Mouse (Mus musculus) granulocyte monocyte progenitor cell, adult 5-6 weeks (primary cell): ENCODE measurements around the gene Tymp. TPM values are rescaled to one million over a fixed set of nuclear protein-coding genes. Genes with fewer than 3 reads are reported as not detected.

ENCODE experiments used
- ATAC-seq: replicated peaks from 2 replicates; pipeline ENCODE4 v1.8.0; 2016; ENCODE audit warnings: mild to moderate bottlenecking, moderate TSS enrichment, inconsistent platforms; ENCODE audit not compliant: poor library complexity, severe bottlenecking
- total RNA-seq, 2 experiments: library from RNA; stranded (forward) in 1 of 2; stranded (reverse) in 1 of 2; fragments of 200-712, 200-1000 nt in 1 of 2; fragments of >200 nt in 1 of 2; fragmentation: Nextera tagmentation in 1 of 2; gene quantifications; 2 replicates each; pipeline ENCODE4 v1.2.3; 2014 to 2017

Gene Tymp
- total RNA-seq, 2 experiments from 2014 or later, result 1.1 TPM; not detected in 1

DNA sequence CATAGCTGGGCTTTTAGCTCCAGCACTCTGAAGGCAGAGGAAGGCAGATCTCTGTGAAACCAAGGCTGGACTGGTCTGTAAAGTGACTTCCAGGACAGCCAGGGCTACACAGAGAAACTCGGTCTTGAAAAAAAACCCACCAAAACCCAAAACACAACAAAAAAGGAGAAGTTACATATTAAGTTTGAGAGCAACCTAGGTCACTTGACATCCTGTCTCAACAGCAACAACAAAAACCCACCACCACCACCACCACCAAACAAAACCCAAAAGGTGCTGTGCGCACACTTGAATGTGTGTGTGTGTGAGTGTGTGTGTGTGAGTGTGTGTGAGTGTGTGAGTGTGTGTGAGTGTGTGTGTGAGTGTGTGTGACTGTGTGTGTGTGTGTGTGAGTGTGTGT is 37.1 kb downstream of the Tymp start:
- ATAC-seq, result peak; percentile 82

DNA sequence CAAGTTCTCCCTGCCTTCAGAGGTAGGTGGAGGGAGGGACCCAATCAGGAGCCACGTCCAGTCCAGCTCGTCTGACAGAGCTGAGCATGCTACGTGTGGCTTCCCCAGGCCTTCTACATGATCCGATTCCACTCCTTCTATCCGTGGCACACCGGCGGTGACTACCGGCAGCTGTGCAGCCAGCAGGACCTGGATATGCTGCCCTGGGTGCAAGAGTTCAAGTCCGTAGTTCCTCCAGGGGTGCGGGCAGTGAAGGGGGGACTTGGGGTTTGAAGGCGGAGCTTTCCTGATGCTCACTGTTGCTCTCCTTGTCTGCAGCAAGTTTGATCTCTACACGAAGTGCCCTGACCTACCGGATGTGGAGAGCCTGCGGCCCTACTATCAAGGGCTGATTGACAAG is 40.4 kb downstream of the Tymp start:
- no peak for ATAC-seq

DNA sequence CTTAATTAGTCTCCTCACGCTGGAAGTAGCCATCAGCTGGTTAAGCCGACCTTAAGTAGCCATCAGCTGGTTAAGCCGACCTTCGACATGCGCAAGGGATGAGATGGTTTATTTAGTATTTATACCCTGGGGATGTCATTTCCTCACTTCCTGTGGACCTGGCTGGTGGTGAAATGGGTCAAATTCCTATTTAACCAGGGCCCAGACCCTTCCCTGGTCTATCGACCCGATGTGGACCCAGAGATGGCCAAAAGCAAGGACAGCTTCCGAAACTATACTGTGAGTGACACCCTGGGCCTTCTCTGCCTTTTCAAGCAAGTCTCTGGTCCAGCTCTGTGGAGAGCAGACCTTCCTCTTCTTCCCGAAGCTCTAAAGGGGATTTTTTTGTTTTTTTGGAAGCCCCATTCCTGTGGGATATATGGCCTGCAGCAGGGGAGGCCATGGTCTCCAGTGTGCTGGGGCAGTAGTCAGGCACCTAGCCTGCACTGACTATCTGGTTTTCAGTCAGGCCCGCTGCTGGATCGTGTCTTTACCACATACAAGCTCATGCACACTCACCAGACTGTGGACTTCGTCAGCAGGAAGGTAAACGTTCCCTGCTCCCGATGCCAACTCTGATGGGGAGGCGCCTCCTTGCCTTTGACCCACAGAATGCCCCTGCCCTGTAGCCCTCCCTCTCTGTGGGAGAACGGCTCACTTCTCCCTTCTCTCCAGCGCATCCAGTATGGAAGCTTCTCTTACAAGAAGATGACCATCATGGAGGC is 41.9 kb downstream of the Tymp start:
- ATAC-seq, result no peak

DNA sequence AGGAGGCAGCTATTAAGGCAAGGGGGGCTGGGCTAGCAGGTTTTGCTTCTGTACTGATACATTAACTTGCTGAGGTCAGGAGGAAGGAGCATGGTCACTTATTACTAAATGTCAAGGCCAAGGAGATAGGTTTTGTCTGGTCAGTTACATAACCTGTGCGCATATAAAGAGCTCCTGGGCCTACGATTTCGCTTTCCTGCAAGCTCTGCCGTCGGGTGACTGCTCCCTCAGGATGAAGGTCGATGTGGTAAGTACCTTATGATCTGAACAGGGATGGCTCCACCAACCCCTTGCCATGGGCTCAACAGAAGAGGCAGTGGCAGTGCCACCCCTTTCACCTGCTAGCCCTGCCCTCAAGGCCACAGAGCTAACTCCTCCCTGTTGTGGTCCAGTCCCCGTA is 42.6 kb downstream of the Tymp start, which contains the start of gene Miox:
Gene Miox, plus strand, starts transcription at position 128 of the 400 bp plus-strand sequence.
- no peak for ATAC-seq

DNA sequence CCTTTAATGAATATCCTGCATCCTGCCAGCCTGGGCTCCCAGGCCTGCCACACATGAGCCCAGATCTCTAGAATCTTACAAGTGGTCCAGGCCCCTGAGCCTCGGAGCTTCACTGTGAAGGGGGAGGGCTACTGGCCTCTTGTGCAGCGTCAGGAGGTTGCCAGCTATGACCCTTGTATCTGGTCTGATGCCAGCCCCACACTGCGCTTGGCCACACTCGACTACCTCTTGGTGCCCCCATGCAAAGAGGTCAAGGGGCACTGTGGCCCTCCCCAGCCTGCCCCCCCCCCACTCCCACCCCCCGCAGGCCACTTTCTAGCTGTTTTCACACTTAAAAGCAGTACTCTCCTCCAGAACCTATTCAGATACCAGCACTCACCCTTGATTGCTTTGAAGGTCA is 50.4 kb downstream of the Tymp start:
- ATAC-seq, result no peak

DNA sequence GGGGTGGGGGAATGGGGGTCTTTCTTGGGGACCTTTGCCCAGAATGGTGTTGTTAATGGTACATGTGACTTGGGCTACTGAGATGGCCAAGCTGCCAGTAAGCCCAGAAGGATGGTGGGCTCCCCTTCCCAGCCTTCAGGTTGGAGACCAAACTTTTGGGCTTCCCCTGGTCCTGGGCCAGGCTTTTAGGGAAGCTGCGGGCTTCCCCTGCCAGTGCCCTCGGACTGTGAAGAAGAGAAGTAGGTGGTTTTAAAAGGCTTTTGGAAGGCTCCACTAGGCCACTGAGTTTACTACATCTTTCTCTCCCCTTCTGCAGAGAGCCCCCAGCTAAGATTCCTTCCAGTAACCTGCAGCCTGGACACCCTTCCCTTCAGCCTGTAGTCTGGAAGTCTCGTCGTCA is 53.2 kb downstream of the Tymp start:
- peak; percentile 56; the same call in 1 of the 2 replicates for ATAC-seq

DNA sequence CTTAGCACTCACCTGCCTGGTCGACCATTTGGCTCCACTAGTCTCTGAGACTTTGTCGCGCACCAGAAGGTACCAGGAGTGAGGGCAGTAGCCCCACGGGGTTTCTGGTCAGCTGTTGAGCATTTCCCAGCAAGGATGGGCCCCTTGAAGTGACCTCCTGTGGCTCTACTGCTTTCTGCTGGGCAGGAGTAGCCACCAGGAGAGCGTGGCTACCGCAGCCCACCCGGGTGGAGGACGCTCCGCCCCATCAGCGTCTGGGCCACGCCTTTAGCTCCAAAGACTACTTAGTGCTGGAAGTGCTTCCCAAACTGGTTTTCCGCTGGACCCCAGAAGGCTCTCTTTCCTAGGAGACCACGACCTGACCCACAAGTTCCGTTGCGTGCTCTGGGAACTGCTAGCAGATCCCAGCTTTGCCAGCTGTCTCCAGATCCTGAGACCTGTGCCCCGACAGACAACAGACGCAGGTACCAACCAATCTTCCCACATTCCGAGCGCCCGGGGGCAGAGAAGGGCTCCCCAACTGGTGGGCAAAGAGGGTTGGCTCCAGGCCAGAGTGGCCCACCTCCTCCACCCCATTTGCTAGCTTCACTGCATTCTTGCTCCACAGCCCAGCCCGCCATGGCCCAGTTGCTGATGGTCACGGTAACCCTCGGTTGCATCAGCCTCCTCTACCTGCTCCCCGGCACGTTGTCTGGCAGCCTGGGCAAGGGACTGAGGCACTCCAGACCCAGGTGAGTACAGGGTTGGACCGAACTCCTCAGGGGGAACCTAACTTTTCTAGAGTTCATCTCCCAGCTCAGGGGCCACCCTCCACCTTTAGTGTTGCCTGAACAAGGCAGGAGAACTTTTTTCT is 53.9 kb downstream of the Tymp start, which contains the start of gene Adm2:
Gene Adm2, plus strand, starts transcription at position 51 of the 853 bp plus-strand sequence.
- ATAC-seq, result 0 out of 2 replicates have a peak, but pooled peaks have one; percentile 6

Other genes with a start within 250 kb of the Tymp start
- 11.3 and 14.7 TPM in 2 replicates for gene Hdac10, start 248.3 kb downstream of the Tymp start, total RNA-seq (2014; fragmentation: Nextera tagmentation)
- gene Hdac10, start 248.3 kb downstream of the Tymp start, total RNA-seq (2017), result 11.2 and 13.9 TPM in 2 replicates
- not detected in 2 replicates for gene Mapk12, start 236.3 kb downstream of the Tymp start, total RNA-seq (2014; fragmentation: Nextera tagmentation)
- 0.93 TPM in 1 of 2 replicates, not detected in the other for gene Mapk12, start 236.3 kb downstream of the Tymp start, total RNA-seq (2017)
- not detected in 2 replicates for gene Mapk11, start 227.4 kb downstream of the Tymp start, total RNA-seq (2014; fragmentation: Nextera tagmentation)
- not detected in 2 replicates for gene Mapk11, start 227.4 kb downstream of the Tymp start, total RNA-seq (2017)
- gene Plxnb2, start 196.3 kb downstream of the Tymp start, total RNA-seq (2014; fragmentation: Nextera tagmentation), result 19.1 and 23.4 TPM in 2 replicates
- gene Plxnb2, start 196.3 kb downstream of the Tymp start, total RNA-seq (2017), result 11.0 and 14.7 TPM in 2 replicates
- gene Dennd6b, start 180.5 kb downstream of the Tymp start, total RNA-seq (2014; fragmentation: Nextera tagmentation), result 4.3 and 6.1 TPM in 2 replicates
- gene Dennd6b, start 180.5 kb downstream of the Tymp start, total RNA-seq (2017), result 2.5 and 4.7 TPM in 2 replicates
- 9.2 and 10.5 TPM in 2 replicates for gene Ppp6r2, start 165.5 kb downstream of the Tymp start, total RNA-seq (2014; fragmentation: Nextera tagmentation)
- 5.8 and 6.4 TPM in 2 replicates for gene Ppp6r2, start 165.5 kb downstream of the Tymp start, total RNA-seq (2017)
- gene Sbf1, start 61.7 kb downstream of the Tymp start, total RNA-seq (2014; fragmentation: Nextera tagmentation), result 88.1 and 131 TPM in 2 replicates
- gene Sbf1, start 61.7 kb downstream of the Tymp start, total RNA-seq (2017), result 43.1 and 52.0 TPM in 2 replicates
- gene Adm2, start 54.3 kb downstream of the Tymp start, total RNA-seq (2014; fragmentation: Nextera tagmentation), result not detected in 2 replicates
- not detected in 2 replicates for gene Adm2, start 54.3 kb downstream of the Tymp start, total RNA-seq (2017)
- gene Miox, start 42.6 kb downstream of the Tymp start, total RNA-seq (2014; fragmentation: Nextera tagmentation), result not detected in 2 replicates
- not detected in 2 replicates for gene Miox, start 42.6 kb downstream of the Tymp start, total RNA-seq (2017)
- 15.4 and 22.3 TPM in 2 replicates for gene Lmf2, start 21.4 kb downstream of the Tymp start, total RNA-seq (2014; fragmentation: Nextera tagmentation)
- gene Lmf2, start 21.4 kb downstream of the Tymp start, total RNA-seq (2017), result 8.9 and 11.0 TPM in 2 replicates
- 87.4 and 136 TPM in 2 replicates for gene Ncaph2, start 21.3 kb downstream of the Tymp start, total RNA-seq (2014; fragmentation: Nextera tagmentation)
- gene Ncaph2, start 21.3 kb downstream of the Tymp start, total RNA-seq (2017), result 92.2 and 118 TPM in 2 replicates
- gene Sco2, start 3.2 kb downstream of the Tymp start, total RNA-seq (2014; fragmentation: Nextera tagmentation), result 12.4 and 27.5 TPM in 2 replicates
- gene Sco2, start 3.2 kb downstream of the Tymp start, total RNA-seq (2017), result 22.7 and 31.5 TPM in 2 replicates
- 3.1 and 4.2 TPM in 2 replicates for gene Odf3b, start 2.2 kb upstream of the Tymp start, total RNA-seq (2014; fragmentation: Nextera tagmentation)
- gene Odf3b, start 2.2 kb upstream of the Tymp start, total RNA-seq (2017), result 0.46 TPM in 1 of 2 replicates, not detected in the other
- not detected in 2 replicates for gene Klhdc7b, start 7.9 kb upstream of the Tymp start, total RNA-seq (2014; fragmentation: Nextera tagmentation)
- 0.13 TPM in 1 of 2 replicates, not detected in the other for gene Klhdc7b, start 7.9 kb upstream of the Tymp start, total RNA-seq (2017)
- not detected in 2 replicates for gene Syce3, start 33.5 kb upstream of the Tymp start, total RNA-seq (2014; fragmentation: Nextera tagmentation)
- gene Syce3, start 33.5 kb upstream of the Tymp start, total RNA-seq (2017), result not detected in 2 replicates
- gene Cpt1b, start 48.8 kb upstream of the Tymp start, total RNA-seq (2014; fragmentation: Nextera tagmentation), result 2.8 and 2.9 TPM in 2 replicates
- gene Cpt1b, start 48.8 kb upstream of the Tymp start, total RNA-seq (2017), result 1.5 TPM in 1 of 2 replicates, not detected in the other
- gene C730034F03Rik, start 52.5 kb upstream of the Tymp start, total RNA-seq (2014; fragmentation: Nextera tagmentation), result not detected in 2 replicates
- gene C730034F03Rik, start 52.5 kb upstream of the Tymp start, total RNA-seq (2017), result 2.7 and 3.6 TPM in 2 replicates
- not detected in 2 replicates for gene Gm44502, start 52.7 kb upstream of the Tymp start, total RNA-seq (2014; fragmentation: Nextera tagmentation)
- gene Gm44502, start 52.7 kb upstream of the Tymp start, total RNA-seq (2017), result 0.82 TPM in 1 of 2 replicates, not detected in the other
- 77.0 and 85.0 TPM in 2 replicates for gene Chkb, start 52.9 kb upstream of the Tymp start, total RNA-seq (2014; fragmentation: Nextera tagmentation)
- gene Chkb, start 52.9 kb upstream of the Tymp start, total RNA-seq (2017), result 25.3 and 27.7 TPM in 2 replicates
- gene Mapk8ip2, start 76.9 kb upstream of the Tymp start, total RNA-seq (2014; fragmentation: Nextera tagmentation), result not detected in 2 replicates
- gene Mapk8ip2, start 76.9 kb upstream of the Tymp start, total RNA-seq (2017), result not detected in 2 replicates
- gene Arsa, start 100.4 kb upstream of the Tymp start, total RNA-seq (2014; fragmentation: Nextera tagmentation), result 12.7 and 21.4 TPM in 2 replicates
- gene Arsa, start 100.4 kb upstream of the Tymp start, total RNA-seq (2017), result 8.5 and 30.3 TPM in 2 replicates
- 0.34 and 0.58 TPM in 2 replicates for gene Shank3, start 122.6 kb upstream of the Tymp start, total RNA-seq (2014; fragmentation: Nextera tagmentation)
- gene Shank3, start 122.6 kb upstream of the Tymp start, total RNA-seq (2017), result 0.26 and 0.47 TPM in 2 replicates
- gene Acr, start 191.3 kb upstream of the Tymp start, total RNA-seq (2014; fragmentation: Nextera tagmentation), result not detected in 2 replicates
- not detected in 2 replicates for gene Acr, start 191.3 kb upstream of the Tymp start, total RNA-seq (2017)
- gene Rabl2, start 214.9 kb upstream of the Tymp start, total RNA-seq (2014; fragmentation: Nextera tagmentation), result 10.2 and 16.8 TPM in 2 replicates
- 11.1 and 18.9 TPM in 2 replicates for gene Rabl2, start 214.9 kb upstream of the Tymp start, total RNA-seq (2017)